Mouse (Mus musculus) embryonic stem cell, embryonic (primary cell): ENCODE data around the gene Ppt2.

Source experiments
- CTCF ChIA-PET, 4 experiments: fragments of 300-600 bp in 2 of 4; fragments of 350-600 bp in 2 of 4; sonication (Branson Sonifier 250); formaldehyde crosslinking; loops; one replicate each; lab custom pipeline; 2022; ENCODE audit warnings: inconsistent platforms in 2 of 4; lab: Charles Lee
- POLR2A ChIA-PET, 4 experiments: fragments of 300-600 bp in 2 of 4; fragments of 350-600 bp in 2 of 4; sonication (Branson Sonifier 250); formaldehyde crosslinking; loops; one replicate each; lab custom pipeline; 2022; ENCODE audit warnings: antibody characterized with exemption in 4 of 4, inconsistent platforms in 1 of 4; lab: Charles Lee

Gene Ppt2

DNA sequence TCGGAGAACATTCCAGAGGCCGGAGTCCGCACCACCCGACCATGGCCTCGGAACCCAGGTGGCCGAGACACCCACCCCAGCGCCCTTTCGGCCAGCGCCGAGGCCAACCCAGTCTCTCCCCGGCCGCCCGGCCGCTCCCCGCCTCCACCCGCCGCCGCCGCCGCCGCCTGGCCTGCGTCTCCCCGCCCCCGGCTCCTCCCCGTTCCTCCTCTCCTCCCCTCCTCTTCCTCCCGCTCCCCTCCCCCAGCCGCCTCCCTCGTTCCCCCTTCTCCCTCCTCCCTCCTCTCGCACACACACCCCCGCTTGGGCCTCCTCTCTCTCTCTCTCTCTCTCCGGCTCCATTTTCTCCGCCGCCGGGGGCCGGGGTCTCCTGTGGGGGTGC is 36.3 kb downstream of the Ppt2 start:
- ChIA-PET CTCF (interaction anchor here in 1 of 4 experiments (1.6 kb wide), 1 partner anchor 40 kb away, joined by 5 read pairs; no protein-coding TSS in a partner anchor), POLR2A (interaction anchor here (0.6 to 7.2 kb wide), 11 partner anchors 8 to 358 kb away, joined by 3 to 102 read pairs (median 6); partner anchors contain the start of genes Agpat1 (in 4 of the 4), Rnf5 (in 4 of the 4), Ager (in 1 of the 4) and Atf6b (in 1 of the 4))

DNA sequence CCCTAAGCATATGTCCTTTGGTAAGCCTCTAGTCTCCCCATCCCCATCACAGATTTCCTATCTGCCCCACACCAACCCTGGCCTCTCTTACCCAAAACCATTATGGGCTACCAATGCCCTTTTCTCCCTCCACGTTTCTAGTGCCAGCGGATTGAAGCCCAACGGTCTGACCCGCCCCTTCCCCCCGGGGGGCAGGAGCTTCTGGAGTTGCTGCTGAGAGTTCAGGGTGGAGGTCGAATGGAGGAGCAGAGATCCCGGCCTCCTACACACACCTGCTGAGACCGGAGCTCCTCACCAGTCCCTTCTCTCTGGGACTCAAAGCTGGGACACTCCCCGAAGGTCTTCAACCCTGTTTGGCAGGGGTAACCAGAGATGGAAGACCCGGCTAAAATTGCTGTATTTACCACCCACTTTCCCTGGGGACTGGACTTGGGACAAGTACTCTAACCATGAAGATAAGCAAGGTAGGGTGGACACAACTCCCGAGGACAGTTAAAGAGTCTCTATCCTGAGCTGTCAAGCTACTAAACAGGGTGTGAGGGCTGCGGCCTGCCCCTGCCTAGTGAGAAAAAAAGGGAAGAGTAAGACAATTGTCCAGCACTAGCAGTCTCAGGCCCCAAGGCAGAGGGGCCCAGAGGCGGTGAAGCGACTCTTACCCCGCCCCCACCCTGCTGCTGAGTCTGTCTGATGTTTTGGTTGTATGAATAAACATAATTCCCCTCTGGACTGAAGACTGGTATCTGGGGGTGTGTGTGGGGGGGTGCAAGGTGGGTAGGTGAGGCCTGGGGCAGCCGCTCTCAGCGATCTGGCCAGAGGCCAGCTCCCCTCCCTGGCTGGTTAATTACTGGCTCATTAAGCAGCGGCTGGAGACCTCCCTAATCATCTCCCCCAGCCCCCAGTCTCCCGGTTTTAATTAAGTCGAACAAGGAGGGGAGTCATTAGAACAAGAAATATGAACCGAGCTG is 37.0 kb downstream of the Ppt2 start, which contains the start of gene Pbx2:
Gene Pbx2 (plus strand): TSS at position 238 of the 965 bp plus-strand sequence.
- ChIA-PET CTCF (interaction anchor here in 2 of 4 experiments (0.6 to 2.2 kb wide), 12 partner anchors 11 to 361 kb away, joined by 3 to 12 read pairs (median 4); partner anchors contain the start of gene Agpat1 (in 1 of the 2)), POLR2A (interaction anchor here (0.6 to 7.2 kb wide), 24 partner anchors 8 to 1041 kb away, joined by 3 to 102 read pairs (median 4); partner anchors contain the start of genes Agpat1 (in 4 of the 4), Rnf5 (in 4 of the 4), Ager (in 2 of the 4) and Atf6b (in 2 of the 4))

DNA sequence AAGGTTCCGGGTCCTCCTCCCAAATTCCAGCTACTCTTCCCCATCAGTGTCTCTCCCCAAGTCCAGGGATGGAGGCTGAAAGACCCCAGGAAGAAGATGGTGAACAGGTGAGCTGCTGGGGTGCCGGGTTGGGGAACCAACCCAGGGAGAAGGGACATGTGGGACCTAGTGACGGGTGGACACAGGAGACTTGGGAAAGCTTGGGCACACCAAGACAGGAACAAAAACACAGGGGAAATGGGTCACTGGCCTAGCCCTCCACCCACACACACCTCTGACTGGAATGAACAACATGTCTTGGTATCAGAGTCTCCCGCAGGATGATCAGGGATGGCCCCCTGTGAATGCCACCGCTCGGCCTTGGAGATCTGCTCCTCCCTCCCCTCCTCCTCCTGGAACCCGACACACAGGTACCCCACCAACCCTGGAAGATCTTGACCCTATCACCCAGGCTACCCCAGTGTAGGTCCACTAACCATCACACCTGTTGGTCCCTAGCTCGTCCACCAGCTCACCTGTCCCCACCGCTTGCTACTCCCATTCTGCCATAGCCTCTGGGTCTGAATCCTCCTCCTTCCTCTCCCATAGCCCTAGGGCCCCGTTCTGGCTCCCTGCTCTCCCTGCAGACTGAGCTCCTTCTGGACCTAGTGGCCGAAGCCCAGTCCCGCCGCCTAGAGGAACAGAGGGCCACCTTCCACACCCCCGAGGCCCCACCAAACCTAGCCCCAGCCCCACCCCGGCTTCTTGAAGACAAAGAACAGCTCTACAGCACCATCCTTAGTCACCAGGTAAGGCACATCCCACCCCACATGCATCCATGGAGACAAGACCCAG is 37.9 kb downstream of the Ppt2 start:
- ChIA-PET POLR2A (interaction anchor here (0.6 to 7.2 kb wide), 34 partner anchors 9 to 830 kb away, joined by 3 to 102 read pairs (median 4); partner anchors contain the start of genes Agpat1 (in 4 of the 4), Rnf5 (in 4 of the 4), Ager (in 2 of the 4) and Atf6b (in 2 of the 4)), CTCF (interaction anchor here (0.5 to 2.2 kb wide), 20 partner anchors 12 to 362 kb away, joined by 3 to 12 read pairs (median 4); partner anchors contain the start of genes Agpat1 (in 2 of the 4) and Atf6b (in 1 of the 4))

DNA sequence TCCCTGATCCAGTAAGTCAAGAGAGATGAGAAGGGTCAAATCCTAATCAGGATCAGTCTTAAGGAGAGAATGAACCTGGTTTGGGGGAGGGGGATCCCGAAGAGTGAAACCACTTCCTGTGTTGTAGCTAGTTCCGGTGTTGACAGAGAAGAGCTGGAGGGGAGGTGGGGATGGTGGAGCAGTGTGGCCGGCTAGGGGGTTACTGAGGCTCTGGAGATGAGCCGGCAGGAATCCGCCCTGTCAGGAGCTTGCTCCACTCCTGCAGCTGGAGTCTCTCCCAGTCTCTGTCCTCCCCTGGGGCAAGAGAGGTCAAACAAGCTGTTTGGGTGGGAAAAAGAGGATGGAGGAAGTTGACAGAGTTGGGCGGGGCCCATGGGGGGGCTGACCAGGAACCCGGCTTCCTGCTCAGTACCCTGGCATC is 38.6 kb downstream of the Ppt2 start, which contains the start of gene Gpsm3:
Gene Gpsm3 (plus strand): TSS at position 126 of the 421 bp plus-strand sequence.
- POLR2A ChIA-PET, result interaction anchor here (0.6 to 7.2 kb wide), 22 partner anchors 9 to 829 kb away, joined by 3 to 102 read pairs (median 4); partner anchors contain the start of genes Agpat1 (in 4 of the 4), Rnf5 (in 3 of the 4), Ager (in 2 of the 4) and Notch4 (in 2 of the 4)
- CTCF ChIA-PET, result interaction anchor here in 3 of 4 experiments (0.5 to 2.2 kb wide), 12 partner anchors 13 to 109 kb away, joined by 3 to 12 read pairs (median 5); partner anchors contain the start of genes Agpat1 (in 2 of the 3) and Atf6b (in 1 of the 3)

DNA sequence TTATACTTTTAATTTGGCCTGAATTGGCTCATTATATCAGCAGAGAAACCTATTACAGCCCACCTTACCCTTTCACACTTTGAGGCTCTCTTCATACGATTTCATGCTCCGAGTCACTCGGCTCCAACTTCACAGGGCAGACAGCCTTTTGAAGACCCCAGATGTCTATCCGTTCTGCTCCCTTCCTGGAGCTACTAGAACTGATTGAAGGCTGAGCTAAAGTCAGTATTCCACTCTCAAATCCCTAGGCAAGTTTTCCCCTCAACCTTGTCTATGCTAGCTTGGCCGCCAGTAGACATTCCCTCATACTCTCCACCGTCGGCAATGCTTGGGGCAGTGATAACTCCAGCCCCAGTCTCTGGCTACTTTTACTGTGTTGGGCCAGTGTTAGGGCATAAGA is 39.1 kb downstream of the Ppt2 start:
- ChIA-PET POLR2A (interaction anchor here (0.7 to 7.2 kb wide), 18 partner anchors 10 to 633 kb away, joined by 3 to 102 read pairs (median 6); partner anchors contain the start of genes Agpat1 (in 3 of the 4), Rnf5 (in 3 of the 4), Ager (in 2 of the 4) and H2-DMa (in 2 of the 4)), CTCF (interaction anchor here in 3 of 4 experiments (0.6 to 2.2 kb wide), 6 partner anchors 15 to 110 kb away, joined by 3 to 12 read pairs (median 4); partner anchors contain the start of gene Agpat1 (in 1 of the 3))

DNA sequence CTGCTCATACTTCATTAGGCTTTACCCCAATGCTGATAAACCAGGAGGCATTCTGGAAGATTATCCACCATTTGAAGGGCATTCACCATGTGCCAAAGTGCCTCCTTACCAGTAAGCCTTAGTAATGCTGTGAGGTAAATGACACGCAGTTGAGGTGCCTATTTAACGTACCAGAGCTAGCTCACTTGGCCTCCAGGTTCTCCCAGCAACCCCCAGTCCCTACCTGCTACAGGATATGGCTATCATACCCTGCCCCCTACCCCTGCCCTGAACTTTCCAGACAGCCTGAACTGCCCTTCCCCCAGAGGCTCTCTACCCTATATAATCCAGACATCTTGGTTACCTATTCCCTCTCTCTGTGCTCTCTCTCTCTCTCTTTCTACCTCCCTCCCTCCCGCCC is 39.5 kb downstream of the Ppt2 start:
- ChIA-PET CTCF (interaction anchor here in 1 of 4 experiments (1.3 kb wide), 1 partner anchor 31 kb away, joined by 5 read pairs; no protein-coding TSS in a partner anchor), POLR2A (interaction anchor here in 3 of 4 experiments (0.7 to 7.2 kb wide), 14 partner anchors 10 to 633 kb away, joined by 3 to 102 read pairs (median 4); partner anchors contain the start of genes Ager (in 2 of the 3), Agpat1 (in 2 of the 3), Rnf5 (in 2 of the 3) and Atf6b (in 1 of the 3))

DNA sequence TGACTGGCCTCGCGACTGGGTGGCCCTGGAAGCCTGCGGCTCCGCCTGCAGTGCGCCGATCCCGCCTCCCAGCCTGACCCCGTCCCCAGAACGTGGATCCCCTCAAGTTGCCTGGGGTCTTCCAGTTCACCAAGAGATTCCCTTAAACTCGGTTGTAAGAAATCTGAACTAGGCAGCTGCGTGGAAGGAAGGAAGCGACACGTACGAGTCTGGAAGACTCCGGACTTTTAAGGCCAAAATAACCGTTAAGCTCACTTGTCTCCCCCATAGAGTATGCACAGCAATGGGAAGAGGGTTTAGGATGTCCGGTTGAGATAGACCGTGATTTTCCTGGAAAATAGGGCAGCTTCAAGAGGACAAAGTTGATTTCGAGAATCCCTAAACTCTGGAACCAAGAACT is 40.5 kb downstream of the Ppt2 start:
- CTCF ChIA-PET, result interaction anchor here in 1 of 4 experiments (1.0 to 1.7 kb wide), 2 partner anchors 16 to 31 kb away, joined by 4 to 5 read pairs; no protein-coding TSS in a partner anchor
- POLR2A ChIA-PET, result interaction anchor here in 2 of 4 experiments (0.5 to 7.2 kb wide), 17 partner anchors 8 to 469 kb away, joined by 3 to 102 read pairs (median 3); partner anchors contain the start of genes Ager (in 2 of the 2), Agpat1 (in 2 of the 2), H2-DMa (in 2 of the 2) and Rnf5 (in 2 of the 2)

DNA sequence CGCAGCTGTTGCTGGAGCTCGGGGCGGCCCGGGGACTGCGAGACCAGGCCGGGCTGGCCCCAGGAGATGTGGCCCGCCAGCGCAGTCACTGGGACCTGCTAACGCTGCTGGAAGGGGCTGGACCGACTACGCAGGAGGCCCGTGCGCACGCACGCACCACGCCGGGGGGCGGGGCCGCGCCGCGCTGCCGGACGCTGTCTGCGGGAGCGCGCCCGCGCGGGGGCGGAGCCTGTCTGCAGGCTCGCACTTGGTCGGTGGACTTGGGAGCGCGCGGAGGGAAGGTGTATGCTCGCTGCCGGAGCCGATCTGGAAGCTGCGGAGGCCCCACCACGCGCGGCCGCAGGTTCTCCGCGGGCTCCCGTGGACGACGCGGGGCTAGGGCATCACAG is 40.9 kb downstream of the Ppt2 start:
- ChIA-PET POLR2A (interaction anchor here in 3 of 4 experiments (0.5 to 7.2 kb wide), 18 partner anchors 8 to 468 kb away, joined by 3 to 102 read pairs (median 4); partner anchors contain the start of genes Ager (in 2 of the 3), Agpat1 (in 2 of the 3), Rnf5 (in 2 of the 3) and Fkbpl (in 1 of the 3)), CTCF (interaction anchor here in 1 of 4 experiments (1.0 to 1.7 kb wide), 2 partner anchors 15 to 32 kb away, joined by 4 to 5 read pairs; no protein-coding TSS in a partner anchor)

DNA sequence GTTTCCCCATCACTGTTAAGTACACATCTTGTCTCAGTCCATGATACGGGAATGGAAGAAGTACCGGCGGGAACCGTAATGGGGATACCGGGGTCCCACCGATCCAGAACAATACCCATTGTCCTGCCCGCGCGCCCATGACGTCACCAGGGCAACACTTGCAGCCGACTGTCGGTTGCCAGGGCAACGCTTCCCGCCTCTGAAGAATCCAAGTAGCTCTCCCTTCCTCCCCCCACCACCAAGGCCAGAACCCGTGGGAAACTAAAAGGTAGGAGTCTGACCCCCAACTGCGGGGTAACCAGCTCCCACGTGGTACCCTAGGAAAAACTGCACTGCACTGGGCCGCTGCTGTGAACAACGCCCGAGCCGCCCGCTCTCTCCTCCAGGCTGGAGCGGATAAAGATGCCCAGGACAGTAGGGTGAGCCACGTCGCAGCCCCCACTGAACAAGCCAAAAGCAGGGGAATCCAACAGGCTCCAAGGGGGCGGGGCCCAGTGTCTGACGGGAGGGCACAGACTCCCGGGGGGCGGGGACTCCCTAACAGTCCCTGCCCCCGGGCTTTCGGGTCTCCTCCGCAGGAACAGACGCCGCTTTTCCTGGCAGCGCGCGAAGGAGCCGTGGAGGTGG is 41.4 kb downstream of the Ppt2 start:
- ChIA-PET POLR2A (interaction anchor here (0.7 to 7.2 kb wide), 16 partner anchors 8 to 647 kb away, joined by 3 to 102 read pairs (median 4); partner anchors contain the start of genes Agpat1 (in 2 of the 4), Fkbpl (in 2 of the 4), Rnf5 (in 2 of the 4) and Ager (in 1 of the 4)), CTCF (interaction anchor here in 2 of 4 experiments (0.7 to 1.7 kb wide), 4 partner anchors 15 to 37 kb away, joined by 3 to 6 read pairs (median 4); no protein-coding TSS in a partner anchor)

DNA sequence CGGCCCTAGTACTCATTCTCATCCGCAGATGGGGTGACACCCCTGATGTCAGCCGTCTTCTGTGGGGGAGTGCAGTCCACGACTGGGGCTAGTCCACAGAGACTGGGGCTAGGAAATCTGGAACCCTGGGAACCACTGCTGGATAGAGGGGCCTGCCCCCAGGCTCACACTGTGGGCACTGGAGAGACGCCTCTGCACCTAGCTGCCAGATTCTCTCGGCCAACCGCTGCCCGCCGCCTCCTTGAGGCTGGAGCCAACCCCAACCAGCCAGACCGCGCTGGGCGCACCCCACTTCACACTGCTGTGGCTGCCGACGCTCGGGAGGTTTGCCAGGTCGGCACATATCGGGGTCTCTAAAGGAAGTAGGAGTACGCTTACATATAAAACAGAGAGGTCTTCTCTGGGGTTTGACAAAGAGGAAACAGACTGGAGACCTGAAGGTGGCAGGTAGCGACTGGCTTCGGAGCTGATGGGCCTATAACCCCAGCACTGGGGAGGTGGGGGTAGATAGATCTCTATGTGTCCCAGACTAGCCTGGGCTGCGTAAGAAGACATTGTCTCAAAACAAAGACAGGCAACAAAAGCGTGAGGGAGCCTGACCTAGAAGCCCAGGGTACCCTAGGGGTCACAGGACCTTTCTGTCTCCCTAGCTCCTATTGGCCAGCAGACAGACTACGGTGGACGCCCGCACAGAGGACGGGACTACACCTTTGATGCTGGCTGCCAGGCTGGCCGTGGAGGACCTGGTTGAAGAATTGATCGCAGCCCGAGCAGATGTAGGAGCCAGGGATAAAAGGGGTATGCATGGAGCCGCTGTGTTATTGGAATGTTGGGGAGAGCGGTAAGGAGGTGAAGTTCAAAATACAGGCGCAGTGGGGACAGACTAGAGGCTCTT is 42.2 kb downstream of the Ppt2 start:
- POLR2A ChIA-PET, result interaction anchor here (0.6 to 7.2 kb wide), 16 partner anchors 9 to 646 kb away, joined by 3 to 102 read pairs (median 4); partner anchors contain the start of genes Rnf5 (in 3 of the 4), Agpat1 (in 2 of the 4), Fkbpl (in 2 of the 4) and Ager (in 1 of the 4)
- CTCF ChIA-PET, result interaction anchor here in 3 of 4 experiments (0.5 to 1.4 kb wide), 4 partner anchors 33 to 326 kb away, joined by 3 to 6 read pairs (median 4); no protein-coding TSS in a partner anchor

DNA sequence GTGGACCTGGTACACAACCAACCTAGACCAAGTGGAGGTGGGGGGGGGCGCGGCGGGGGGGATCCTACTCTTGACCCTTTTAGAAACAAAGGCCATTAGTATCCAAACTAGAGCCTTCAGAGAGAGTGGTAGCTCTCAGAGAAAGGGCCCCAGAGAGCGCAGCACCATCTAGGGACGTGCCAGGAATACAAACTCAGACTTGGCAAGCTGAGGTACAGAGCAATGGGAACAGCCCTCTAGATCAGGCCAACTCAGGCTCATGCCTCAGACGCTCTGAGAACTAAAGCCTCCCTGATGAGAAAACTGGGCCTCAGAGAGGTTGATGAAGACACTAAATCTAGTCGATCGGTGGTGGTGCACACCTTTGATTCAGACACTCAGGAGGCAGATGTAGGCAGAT is 43.2 kb downstream of the Ppt2 start:
- ChIA-PET CTCF (interaction anchor here in 1 of 4 experiments (1.2 kb wide), 1 partner anchor 34 kb away, joined by 4 read pairs; no protein-coding TSS in a partner anchor), POLR2A (interaction anchor here in 3 of 4 experiments (0.6 to 6.1 kb wide), 7 partner anchors 13 to 1251 kb away, joined by 3 to 88 read pairs (median 4); partner anchors contain the start of genes Agpat1 (in 2 of the 3), H2-DMa (in 1 of the 3) and Rnf5 (in 1 of the 3))

DNA sequence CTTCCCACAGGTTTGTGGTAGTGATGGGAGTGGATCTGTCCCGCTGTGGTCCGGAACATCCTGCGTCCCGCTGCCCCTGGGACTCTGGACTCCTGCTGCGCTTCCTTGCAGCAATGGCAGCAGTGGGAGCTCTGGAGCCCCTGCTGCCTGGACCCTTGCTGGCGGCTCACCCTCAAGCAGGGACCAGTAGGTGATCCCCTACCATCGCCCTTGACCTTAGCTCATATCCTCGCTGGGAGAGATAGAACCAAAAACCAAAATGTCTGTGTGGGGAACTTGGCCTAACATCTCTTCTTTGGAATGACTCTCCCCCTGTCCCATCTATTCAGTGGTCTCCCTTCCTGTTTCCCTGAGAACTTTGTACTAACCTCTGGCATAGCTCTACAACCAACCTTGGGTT is 44.5 kb downstream of the Ppt2 start:
- ChIA-PET POLR2A (interaction anchor here in 2 of 4 experiments (0.6 to 6.1 kb wide), 8 partner anchors 11 to 98 kb away, joined by 3 to 88 read pairs (median 4); partner anchors contain the start of genes Agpat1 (in 1 of the 2), Notch4 (in 1 of the 2) and Rnf5 (in 1 of the 2)), CTCF (interaction anchor here in 3 of 4 experiments (0.5 to 1.3 kb wide), 7 partner anchors 9 to 467 kb away, joined by 3 to 7 read pairs (median 4); partner anchors contain the start of genes Notch4 (in 1 of the 3) and Tnxb (in 1 of the 3))

DNA sequence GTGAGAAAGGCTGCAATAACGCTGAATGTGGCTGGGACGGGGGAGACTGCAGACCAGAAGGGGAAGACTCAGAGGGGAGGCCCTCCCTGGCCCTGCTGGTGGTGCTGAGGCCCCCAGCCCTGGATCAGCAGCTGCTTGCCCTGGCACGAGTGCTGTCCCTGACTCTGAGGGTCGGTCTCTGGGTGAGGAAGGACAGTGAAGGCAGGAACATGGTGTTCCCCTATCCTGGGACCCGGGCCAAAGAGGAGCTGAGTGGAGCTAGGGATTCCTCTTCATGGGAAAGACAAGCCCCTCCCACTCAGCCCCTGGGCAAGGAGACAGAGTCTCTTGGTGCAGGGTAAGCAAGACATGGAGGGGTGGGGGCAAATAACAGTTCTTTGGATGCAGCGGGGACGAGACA is 44.9 kb downstream of the Ppt2 start:
- ChIA-PET CTCF (interaction anchor here in 3 of 4 experiments (0.5 to 1.3 kb wide), 8 partner anchors 9 to 468 kb away, joined by 3 to 7 read pairs (median 4); partner anchors contain the start of genes Notch4 (in 1 of the 3) and Tnxb (in 1 of the 3)), POLR2A (interaction anchor here in 2 of 4 experiments (0.6 to 6.1 kb wide), 6 partner anchors 11 to 99 kb away, joined by 3 to 88 read pairs (median 4); partner anchors contain the start of genes Agpat1 (in 1 of the 2), Notch4 (in 1 of the 2) and Rnf5 (in 1 of the 2))
